Mouse (Mus musculus) midbrain, embryonic 15.5 days (tissue): ENCODE data around the gene Rhoj. TPM values are rescaled to one million over a fixed set of nuclear protein-coding genes. Genes with fewer than 3 reads are reported as not detected.
"Not testable (repeated sequence)": the region's sequence is repeated elsewhere in the genome, so short reads cannot be mapped to it uniquely, and the experiment has no call there.

ENCODE experiments used
- ATAC-seq: fragments of 200-750 bp; cut with Nextera tagmentation; replicated peaks from 2 replicates; pipeline ENCODE4 v1.8.0; 2017; ENCODE audit warnings: moderate TSS enrichment
- H3K27ac ChIP-seq: fragments of 300-500 bp; sonication (generic); 2 replicates; pipeline ENCODE4 v1.5.1; 2015; ENCODE audit warnings: mild to moderate bottlenecking, inconsistent platforms
- H3K27me3 ChIP-seq: fragments of 300-500 bp; sonication (generic); replicated peaks from 2 replicates; pipeline ENCODE4 v1.6.1; 2015; ENCODE audit warnings: inconsistent platforms
- H3K36me3 ChIP-seq: fragments of 300-500 bp; sonication (generic); replicated peaks from 2 replicates; pipeline ENCODE4 v1.6.1; 2015; ENCODE audit warnings: inconsistent platforms
- H3K4me1 ChIP-seq: fragments of 300-500 bp; sonication (generic); 2 replicates; pipeline ENCODE4 v1.6.1; 2015; ENCODE audit warnings: inconsistent platforms
- H3K4me2 ChIP-seq: fragments of 300-500 bp; sonication (generic); 2 replicates; pipeline ENCODE4 v1.6.1; 2015; ENCODE audit warnings: inconsistent platforms, mild to moderate bottlenecking, moderate library complexity
- H3K4me3 ChIP-seq: fragments of 300-500 bp; sonication (generic); 2 replicates; pipeline ENCODE4 v1.5.1; 2015; ENCODE audit warnings: mild to moderate bottlenecking, inconsistent platforms
- H3K9ac ChIP-seq: fragments of 300-500 bp; sonication (generic); 2 replicates; pipeline ENCODE4 v1.6.1; 2015; ENCODE audit warnings: mild to moderate bottlenecking, inconsistent platforms
- H3K9me3 ChIP-seq: fragments of 300-500 bp; sonication (generic); 2 replicates; pipeline ENCODE4 v1.6.1; 2016; ENCODE audit warnings: inconsistent platforms
- whole genome bisulfite sequencing: fragments of 180-500 bp; shearing (Covaris S2); methylation state at CpG from one replicate; pipeline ENCODE4 v1.1.7; 2015; ENCODE audit warnings: mixed read lengths; 5-methylcytosine and 5-hydroxymethylcytosine counted together
- polyA plus RNA-seq: library from polyadenylated mRNA; unstranded; fragments of >200 nt; fragmentation: Nextera tagmentation; extraction: Ambion mirVana; gene quantifications from 2 replicates; pipeline ENCODE4 v1.2.1, GENCODE M21; 2015

Rhoj gene
- polyA plus RNA-seq, 1 experiment from 2014 or later, result 22.6 TPM

DNA sequence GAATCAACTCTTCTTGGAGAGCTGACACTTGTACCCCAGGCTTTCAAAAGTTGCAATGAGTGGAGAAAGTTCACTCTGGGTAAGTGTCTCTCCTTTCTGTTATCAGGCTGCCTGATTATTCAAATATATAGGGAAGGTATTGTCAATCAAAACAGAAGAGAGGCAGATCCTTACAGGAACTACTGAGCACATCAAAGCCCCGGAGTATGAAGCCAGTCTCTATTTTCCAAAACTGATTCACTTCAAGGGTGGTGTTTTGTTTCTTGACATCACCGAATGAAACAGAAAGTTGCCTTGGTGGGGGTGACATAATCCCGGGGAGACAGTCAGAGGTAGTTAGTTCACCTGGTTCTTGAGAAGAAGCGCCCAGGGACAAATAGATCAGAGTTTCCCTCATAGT lies 108.6 kb downstream of the Rhoj start, which contains the start of gene Gphb5:
Gene Gphb5 (minus strand): TSS at position 101 of the 400 bp plus-strand sequence.
- no peak within 1 kb of the TSS for H3K9ac ChIP-seq
- no peaks in the 10 kb centered on the region for H3K4me1 ChIP-seq
- H3K27me3 ChIP-seq, result no peaks in the 10 kb centered on the region
- H3K36me3 ChIP-seq, result no peaks in the 10 kb centered on the region
- ATAC-seq, result no peak
- no peak within 1 kb of the TSS for H3K27ac ChIP-seq
- no peak within 1 kb of the TSS for H3K4me2 ChIP-seq
- 89% methylated on average over 4 of the region's 4 CpGs for WGBS
- H3K4me3 ChIP-seq, result no peak within 1 kb of the TSS
- H3K9me3 ChIP-seq, result no peaks in the 10 kb centered on the region

DNA sequence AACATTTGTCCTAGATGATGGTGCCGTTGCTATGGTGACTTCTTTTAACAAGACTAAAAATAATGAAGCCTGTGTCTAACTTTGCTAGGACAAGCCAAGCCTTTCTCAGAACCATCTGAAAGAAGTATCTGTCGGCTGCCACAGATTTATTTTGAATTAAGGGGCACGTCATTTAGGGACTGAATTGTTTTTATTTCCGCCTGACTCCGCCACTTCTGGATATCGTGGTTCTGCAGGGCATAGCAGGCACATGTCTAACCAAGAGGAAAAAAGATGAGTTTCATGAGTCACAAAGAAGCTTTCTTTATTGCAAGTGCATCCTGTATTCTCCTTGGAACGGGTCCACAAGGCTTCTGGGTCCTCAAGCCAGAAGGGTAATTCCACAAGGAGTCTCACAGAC lies 116.2 kb downstream of the Rhoj start:
- no peak overlapping the region for H3K4me3 ChIP-seq
- H3K9ac ChIP-seq, result no peak overlapping the region
- no peaks in the 10 kb centered on the region for H3K4me1 ChIP-seq
- ATAC-seq, result no peak
- H3K27ac ChIP-seq, result no peak overlapping the region
- WGBS, result 66% methylated on average over 7 of the region's 7 CpGs
- no peaks in the 10 kb centered on the region for H3K9me3 ChIP-seq
- no peak overlapping the region for H3K4me2 ChIP-seq
- no peaks in the 10 kb centered on the region for H3K36me3 ChIP-seq
- H3K27me3 ChIP-seq, result no peaks in the 10 kb centered on the region

DNA sequence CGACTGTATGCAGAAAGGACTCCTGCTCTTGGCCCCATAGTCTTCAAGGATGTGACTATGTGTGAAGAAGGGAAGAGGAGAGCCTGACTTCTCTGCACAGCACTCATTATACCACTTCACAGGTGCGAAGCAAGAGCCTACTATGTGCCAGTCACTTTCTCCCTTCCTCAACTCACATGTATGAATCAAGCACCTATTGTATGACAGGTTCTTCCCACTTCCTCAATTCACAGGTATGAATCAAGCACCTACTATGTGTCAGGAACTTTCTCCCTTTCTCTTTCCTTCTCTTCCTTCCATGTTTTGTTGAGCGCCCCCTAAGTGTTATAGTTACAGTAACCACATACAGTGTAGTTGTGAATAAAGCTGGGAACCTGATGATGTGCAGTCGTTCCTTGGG lies 116.7 kb downstream of the Rhoj start:
- ATAC-seq, result no peak
- Histone ChIP-seq H3K9ac (no peak overlapping the region), H3K4me1 (no peaks in the 10 kb centered on the region), H3K9me3 (no peaks in the 10 kb centered on the region), H3K27me3 (no peaks in the 10 kb centered on the region), H3K27ac (no peak overlapping the region), H3K4me2 (no peak overlapping the region), H3K4me3 (no peak overlapping the region), H3K36me3 (no peaks in the 10 kb centered on the region)
- WGBS, result 90% methylated on average over 4 of the region's 4 CpGs

DNA sequence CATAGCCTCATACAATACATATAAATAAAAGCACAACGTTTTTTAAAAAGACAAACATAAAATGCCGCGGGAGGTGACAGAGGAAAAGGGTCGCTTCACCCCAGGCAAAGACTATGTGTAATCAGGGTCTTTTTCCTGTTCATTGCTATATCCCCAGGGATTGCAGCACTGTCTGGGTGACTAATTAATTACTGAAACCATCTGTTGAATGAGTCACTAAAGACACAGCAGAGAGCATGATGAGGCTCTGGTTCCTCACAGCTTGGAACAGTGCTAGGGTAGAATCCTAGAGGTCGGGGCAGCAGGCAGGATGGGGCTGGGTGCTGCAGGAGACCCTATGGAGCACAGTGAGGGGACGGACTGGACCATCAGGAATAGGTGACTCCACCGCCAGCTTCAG lies 117.8 kb downstream of the Rhoj start:
- 88% methylated on average over 7 of the region's 7 CpGs for WGBS
- Histone ChIP-seq H3K36me3 (no peaks in the 10 kb centered on the region), H3K4me2 (no peak overlapping the region), H3K9ac (no peak overlapping the region), H3K27me3 (no peaks in the 10 kb centered on the region), H3K4me3 (no peak overlapping the region), H3K27ac (no peak overlapping the region), H3K9me3 (no peaks in the 10 kb centered on the region), H3K4me1 (no peaks in the 10 kb centered on the region)
- no peak for ATAC-seq

DNA sequence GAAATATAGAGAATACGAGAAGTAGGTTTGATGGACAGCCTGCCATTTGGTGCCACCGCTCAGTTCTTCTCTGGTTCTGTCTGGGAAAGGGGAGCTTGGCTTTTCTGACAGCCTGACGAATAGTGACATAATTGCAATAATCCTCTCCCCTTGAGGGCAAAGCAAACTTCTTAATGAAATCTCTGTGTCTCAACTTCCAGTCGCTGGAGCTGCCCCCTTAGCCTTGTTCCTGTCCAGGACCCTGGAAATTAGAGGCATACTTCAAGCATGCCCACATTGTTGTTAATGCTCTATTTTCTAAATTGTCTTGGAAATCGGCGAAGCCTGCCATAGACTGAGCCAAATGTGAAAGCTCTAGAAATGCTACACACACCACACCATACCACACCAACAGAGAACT lies 120.6 kb downstream of the Rhoj start:
- Histone ChIP-seq H3K4me2 (no peak overlapping the region), H3K27me3 (no peaks in the 10 kb centered on the region), H3K36me3 (no peaks in the 10 kb centered on the region), H3K4me3 (no peak overlapping the region), H3K27ac (no peak overlapping the region), H3K4me1 (no peaks in the 10 kb centered on the region), H3K9me3 (no peaks in the 10 kb centered on the region), H3K9ac (no peak overlapping the region)
- 80% methylated on average over 6 of the region's 6 CpGs for whole genome bisulfite sequencing
- no peak for ATAC-seq

DNA sequence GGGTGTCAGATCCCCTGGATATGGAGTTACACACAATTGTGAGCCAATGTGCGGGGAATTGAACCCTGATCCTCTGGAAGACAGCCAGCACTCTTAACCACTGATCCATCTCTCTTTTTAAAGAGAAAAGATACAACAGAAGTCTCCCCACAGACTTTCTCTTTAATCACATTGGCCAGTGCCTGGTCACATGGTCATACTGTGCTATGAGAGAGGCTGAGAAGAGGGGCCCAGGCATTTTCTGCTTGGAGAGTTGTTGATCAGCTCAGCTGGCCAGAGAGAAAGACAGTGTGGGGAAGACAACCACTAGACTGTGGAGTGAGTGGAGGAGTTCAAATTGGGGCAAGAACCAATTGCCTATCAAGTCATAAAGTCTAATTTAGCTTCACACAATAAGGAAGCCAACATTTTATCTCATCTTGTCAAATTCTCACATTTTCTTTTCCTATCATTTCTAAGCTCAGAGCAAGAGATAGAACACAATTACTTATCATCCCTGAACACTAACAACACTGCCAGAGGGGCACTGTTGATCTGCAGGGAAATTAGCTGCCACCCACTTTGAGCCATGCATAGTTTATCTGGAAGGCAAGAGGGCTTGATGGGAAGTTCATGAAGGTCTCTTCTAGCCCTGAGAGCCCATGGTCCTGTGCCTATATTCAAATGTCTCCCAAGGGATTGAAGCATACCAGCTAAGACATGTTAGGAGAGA lies 121.7 kb downstream of the Rhoj start:
- no peak for ATAC-seq
- Histone ChIP-seq H3K27me3 (no peaks in the 10 kb centered on the region), H3K9ac (no peak overlapping the region), H3K4me2 (no peak overlapping the region), H3K27ac (no peak overlapping the region), H3K4me3 (no peak overlapping the region), H3K9me3 (no peaks in the 10 kb centered on the region), H3K4me1 (no peaks in the 10 kb centered on the region), H3K36me3 (no peaks in the 10 kb centered on the region)
- WGBS, result 95% methylated on average over 1 of the region's 1 CpGs

DNA sequence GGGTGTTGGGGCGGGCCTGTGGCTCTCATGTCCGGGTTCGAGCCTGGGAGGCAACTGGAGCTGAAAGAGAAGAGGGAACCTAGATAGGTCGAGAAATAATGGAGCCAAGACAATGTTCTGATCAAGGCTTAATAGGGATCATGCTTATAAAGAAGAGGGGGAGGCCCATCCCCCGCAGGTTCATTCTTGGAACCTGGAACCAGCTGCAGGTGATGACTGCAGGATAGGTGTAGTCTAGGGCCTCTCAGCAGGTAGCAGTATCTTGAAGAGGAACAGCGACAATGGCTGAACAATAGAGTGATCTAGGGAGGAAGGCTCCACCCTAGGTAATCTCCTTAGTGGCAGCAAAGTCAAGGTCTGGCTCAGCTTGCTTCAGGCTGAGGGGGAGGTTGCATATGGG lies 124.3 kb downstream of the Rhoj start:
- H3K4me1 ChIP-seq, H3K9ac ChIP-seq, H3K27ac ChIP-seq, H3K36me3 ChIP-seq, H3K27me3 ChIP-seq, H3K4me3 ChIP-seq, H3K9me3 ChIP-seq, H3K4me2 ChIP-seq, ATAC-seq: not testable (repeated sequence)
- WGBS, result 78% methylated on average over 6 of the region's 6 CpGs

DNA sequence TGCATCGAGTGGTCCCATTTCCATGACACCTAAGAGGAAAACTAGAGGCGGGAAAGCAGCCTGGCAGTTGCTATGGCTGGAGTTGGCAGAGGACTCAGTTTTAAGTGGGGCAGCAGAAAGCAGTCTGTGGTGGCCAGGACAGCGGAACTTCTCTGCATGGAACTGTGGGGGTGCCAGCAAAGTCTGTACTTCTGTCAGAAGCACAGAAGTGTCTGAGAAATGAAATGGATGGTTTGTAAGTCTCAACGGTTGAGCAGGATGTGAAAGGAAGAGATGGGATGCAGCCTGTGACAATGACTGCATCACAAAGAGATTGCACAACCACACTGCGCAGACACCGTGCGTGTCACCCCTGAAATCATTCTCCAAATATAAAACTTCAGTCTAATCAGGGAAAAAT lies 138.1 kb downstream of the Rhoj start:
- Histone ChIP-seq H3K9ac (no peak overlapping the region), H3K27me3 (no peaks in the 10 kb centered on the region), H3K9me3 (no peaks in the 10 kb centered on the region), H3K4me1 (no peaks in the 10 kb centered on the region), H3K4me2 (no peak overlapping the region), H3K4me3 (no peak overlapping the region), H3K27ac (no peak overlapping the region), H3K36me3 (no peaks in the 10 kb centered on the region; the same call in 1 of the 2 replicates)
- ATAC-seq, result no peak
- 88% methylated on average over 7 of the region's 7 CpGs for WGBS

DNA sequence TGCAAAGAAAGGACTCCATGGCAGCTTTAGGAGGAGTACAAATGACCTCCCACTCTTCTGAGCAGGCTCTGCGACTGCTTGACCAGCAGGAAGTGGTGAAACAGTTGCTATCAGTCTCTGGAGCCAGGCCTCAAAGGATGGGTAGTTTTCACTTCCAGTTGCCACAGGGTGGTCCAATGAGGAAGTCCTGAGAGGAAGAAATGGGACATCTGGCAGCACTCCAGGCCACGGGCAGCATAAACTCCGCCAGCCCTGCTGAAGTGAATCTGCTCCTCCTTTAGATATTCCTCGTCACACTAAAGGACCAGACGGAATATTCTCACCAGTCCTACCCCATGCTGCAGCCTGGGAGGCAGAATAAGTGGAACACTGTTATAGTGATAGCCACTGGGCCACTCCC lies 140.8 kb downstream of the Rhoj start:
- Histone ChIP-seq H3K4me1 (no peaks in the 10 kb centered on the region), H3K36me3 (peaks cover 12% of the 10 kb centered on the region), H3K9ac (no peak overlapping the region), H3K4me2 (no peak overlapping the region), H3K4me3 (no peak overlapping the region), H3K27ac (no peak overlapping the region), H3K9me3 (no peaks in the 10 kb centered on the region), H3K27me3 (no peaks in the 10 kb centered on the region)
- WGBS, result 92% methylated on average over 5 of the region's 5 CpGs
- no peak for ATAC-seq

DNA sequence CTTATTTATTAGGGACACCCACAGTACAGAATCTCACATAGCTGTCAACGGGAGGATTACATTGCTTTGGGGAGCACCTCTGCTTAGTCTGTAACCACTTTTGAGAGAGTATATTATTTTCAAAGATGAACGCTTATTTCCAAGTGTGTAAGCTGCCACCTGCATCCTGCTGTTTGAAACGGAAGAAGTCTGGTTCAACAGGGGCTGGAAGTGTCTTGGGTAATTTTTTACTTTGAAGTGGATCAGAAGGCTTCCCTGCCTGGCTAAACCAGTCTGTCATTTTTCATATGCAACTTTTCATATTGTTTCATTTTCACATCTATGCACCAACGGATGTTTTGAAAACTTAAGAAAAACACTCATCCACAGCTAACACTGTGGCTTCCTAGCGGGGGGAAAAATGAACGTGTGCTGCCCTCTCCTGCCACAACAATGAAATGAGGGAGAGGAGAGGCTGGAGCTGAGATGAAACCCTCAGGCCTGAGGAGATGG lies 141.4 kb downstream of the Rhoj start:
- 66% methylated on average over 6 of the region's 6 CpGs for WGBS
- H3K27ac ChIP-seq, result no peak overlapping the region
- no peak overlapping the region for H3K4me2 ChIP-seq
- no peaks in the 10 kb centered on the region for H3K9me3 ChIP-seq
- H3K36me3 ChIP-seq, result peaks cover 12% of the 10 kb centered on the region
- H3K4me3 ChIP-seq, result no peak overlapping the region
- no peaks in the 10 kb centered on the region for H3K27me3 ChIP-seq
- 0 out of 2 replicates have a peak, but pooled peaks have one; percentile 48 for ATAC-seq
- H3K9ac ChIP-seq, result no peak overlapping the region
- H3K4me1 ChIP-seq, result no peaks in the 10 kb centered on the region

DNA sequence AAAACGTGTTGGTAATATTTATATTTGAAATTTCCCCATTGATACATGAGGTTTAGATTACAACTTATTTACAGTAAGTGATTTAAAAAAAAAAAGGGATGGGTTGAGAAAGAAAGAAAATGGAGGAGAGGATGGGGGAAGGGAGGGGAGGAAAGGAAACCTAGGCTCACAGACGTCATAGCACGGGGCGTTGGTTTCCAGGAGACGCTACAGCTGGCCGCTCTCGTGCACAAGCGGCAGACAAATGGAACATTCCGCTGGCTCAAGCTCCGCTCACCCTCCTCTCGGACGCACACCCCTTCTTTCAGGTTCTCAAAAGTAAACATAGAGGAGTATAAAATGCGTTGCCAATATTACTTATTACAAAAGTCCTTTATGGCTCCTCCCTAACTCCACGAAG lies 141.9 kb downstream of the Rhoj start:
- peaks cover 12% of the 10 kb centered on the region for H3K36me3 ChIP-seq
- no peaks in the 10 kb centered on the region for H3K4me1 ChIP-seq
- H3K4me3 ChIP-seq, result no peak overlapping the region
- H3K4me2 ChIP-seq, result no peak overlapping the region
- H3K27me3 ChIP-seq, result no peaks in the 10 kb centered on the region
- ATAC-seq, result no peak
- H3K9me3 ChIP-seq, result no peaks in the 10 kb centered on the region
- H3K27ac ChIP-seq, result no peak overlapping the region
- 71% methylated on average over 14 of the region's 14 CpGs for WGBS
- H3K9ac ChIP-seq, result no peak overlapping the region

DNA sequence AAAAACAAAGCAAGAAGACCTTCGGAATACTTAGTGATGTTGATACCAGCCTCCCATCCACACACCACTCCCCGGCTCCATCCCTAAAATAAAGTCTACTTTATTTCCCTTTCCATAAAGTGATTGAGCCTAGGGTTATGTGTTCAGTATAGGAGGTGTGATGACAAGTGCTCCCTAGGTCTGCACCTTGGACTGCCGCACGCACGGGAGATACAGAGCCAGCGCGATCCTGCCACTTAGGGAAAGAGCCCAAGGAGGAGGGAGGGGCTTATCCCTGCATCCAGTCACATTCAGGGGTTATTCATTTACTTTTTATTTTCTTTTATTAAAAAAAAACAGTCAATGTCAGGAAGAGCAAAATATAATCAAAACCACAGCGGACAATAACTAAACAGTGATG lies 142.5 kb downstream of the Rhoj start:
- H3K9me3 ChIP-seq, result no peaks in the 10 kb centered on the region
- no peak overlapping the region for H3K9ac ChIP-seq
- 94% methylated on average over 8 of the region's 8 CpGs for WGBS
- no peak overlapping the region for H3K4me2 ChIP-seq
- H3K27me3 ChIP-seq, result no peaks in the 10 kb centered on the region
- ATAC-seq, result no peak
- H3K27ac ChIP-seq, result no peak overlapping the region
- H3K4me3 ChIP-seq, result no peak overlapping the region
- no peaks in the 10 kb centered on the region for H3K4me1 ChIP-seq
- H3K36me3 ChIP-seq, result peaks cover 12% of the 10 kb centered on the region
